Mouse (Mus musculus): ENCODE measurements at regions not wholly inside any gene's neighbourhood (a gene's known extent, or its start where the extent isn't known, plus 50 kb on each side); places are given as distances from the start of the nearest gene placed in this dataset.

DNA sequence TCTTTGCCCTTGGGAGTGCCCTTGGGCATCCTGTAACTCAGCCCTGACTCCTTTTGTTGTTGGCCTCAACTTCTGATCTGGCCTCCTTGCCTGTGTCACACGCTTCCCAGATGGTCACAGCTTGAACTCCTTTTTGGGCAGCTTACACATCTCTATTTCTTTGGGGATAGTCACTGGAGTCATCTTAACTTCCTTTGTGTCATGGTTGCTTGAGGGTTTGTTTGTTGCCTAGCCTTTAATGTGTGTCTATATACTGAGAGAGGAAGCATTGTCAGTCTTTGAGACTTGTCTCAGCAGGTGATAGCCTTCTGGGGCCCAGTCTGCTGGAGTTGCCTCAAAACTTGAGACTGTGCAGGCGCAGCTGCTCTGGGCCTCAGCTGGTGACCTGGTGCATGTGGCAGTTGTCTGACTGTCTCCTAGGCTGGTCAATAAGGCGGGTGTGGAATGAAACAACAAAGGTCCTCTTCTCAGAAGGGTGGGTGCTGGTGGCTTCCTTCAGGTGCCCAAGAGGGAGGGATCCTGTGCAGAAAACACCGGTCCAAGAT, 157.5 kb downstream of the Tpra1 start:
- Histone ChIP-seq H3K9me3 (ENCODE audit: control insufficient read depth) (no peaks in the 10 kb centered on the region), H3K36me3 (ENCODE audit: control insufficient read depth, insufficient read depth) (no peaks in the 10 kb centered on the region), H3K4me2 (replicated peaks; ENCODE audit: low read depth) (no peak overlapping the region), H3K27ac (ENCODE audit: low read depth, low read length) (no peak overlapping the region), H3K9ac (ENCODE audit: low read depth, low read length) (no peak overlapping the region), H3K4me1 (replicated peaks; ENCODE audit: control insufficient read depth, insufficient read depth, low read length) (no peaks in the 10 kb centered on the region), H3K4me3 (ENCODE audit: low read depth, low read length) (no peak overlapping the region), H3K27me3 (replicated peaks; ENCODE audit: control insufficient read depth, insufficient read depth, low read length) (no peaks in the 10 kb centered on the region)
- WGBS: 87% methylated on average over 4 of the region's 4 CpGs
- no peak for TF ChIP-seq CTCF (IDR thresholded peaks at IDR 0.05; ENCODE audit: low read depth)
- ATAC-seq: no peak

DNA sequence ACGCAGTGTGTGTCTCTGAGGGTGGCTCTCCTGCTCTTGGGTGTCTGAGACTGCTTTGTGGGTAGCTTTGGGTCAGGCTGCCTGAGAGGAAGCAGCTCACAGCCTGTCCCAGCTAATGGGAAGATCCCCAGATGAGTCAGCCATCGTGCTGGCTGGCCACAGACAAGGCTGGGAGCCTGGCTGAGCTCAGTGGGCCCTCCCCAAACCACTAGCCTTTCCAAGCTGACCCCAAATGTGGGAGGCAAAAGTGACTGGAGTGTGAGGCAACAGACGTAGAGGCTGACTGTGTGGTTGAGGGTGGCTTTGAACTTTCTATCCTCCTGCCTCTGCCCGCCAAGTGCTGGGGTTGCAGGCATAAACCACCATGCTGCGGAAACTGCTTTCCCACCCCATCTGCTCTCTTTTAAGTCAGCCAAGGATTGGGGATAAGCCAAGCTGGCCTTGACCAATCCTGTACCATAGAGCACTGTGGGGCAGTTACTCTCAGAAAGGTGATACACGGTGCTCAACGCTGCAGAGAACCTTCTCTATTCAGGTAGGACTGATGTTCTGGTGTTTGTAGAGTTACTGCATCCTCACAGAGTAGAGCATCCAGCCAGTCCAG, 163.0 kb downstream of the Tpra1 start:
- no peak for ATAC-seq
- Histone ChIP-seq H3K4me1 (replicated peaks; ENCODE audit: control insufficient read depth, insufficient read depth, low read length) (no peaks in the 10 kb centered on the region), H3K9me3 (ENCODE audit: control insufficient read depth) (no peaks in the 10 kb centered on the region), H3K36me3 (ENCODE audit: control insufficient read depth, insufficient read depth) (no peaks in the 10 kb centered on the region), H3K4me2 (replicated peaks; ENCODE audit: low read depth) (no peak overlapping the region), H3K9ac (ENCODE audit: low read depth, low read length) (no peak overlapping the region), H3K4me3 (ENCODE audit: low read depth, low read length) (no peak overlapping the region), H3K27ac (ENCODE audit: low read depth, low read length) (no peak overlapping the region), H3K27me3 (replicated peaks; ENCODE audit: control insufficient read depth, insufficient read depth, low read length) (no peaks in the 10 kb centered on the region)
- no peak for TF ChIP-seq CTCF (IDR thresholded peaks at IDR 0.05; ENCODE audit: low read depth)
- 84% methylated on average over 7 of the region's 7 CpGs for WGBS

DNA sequence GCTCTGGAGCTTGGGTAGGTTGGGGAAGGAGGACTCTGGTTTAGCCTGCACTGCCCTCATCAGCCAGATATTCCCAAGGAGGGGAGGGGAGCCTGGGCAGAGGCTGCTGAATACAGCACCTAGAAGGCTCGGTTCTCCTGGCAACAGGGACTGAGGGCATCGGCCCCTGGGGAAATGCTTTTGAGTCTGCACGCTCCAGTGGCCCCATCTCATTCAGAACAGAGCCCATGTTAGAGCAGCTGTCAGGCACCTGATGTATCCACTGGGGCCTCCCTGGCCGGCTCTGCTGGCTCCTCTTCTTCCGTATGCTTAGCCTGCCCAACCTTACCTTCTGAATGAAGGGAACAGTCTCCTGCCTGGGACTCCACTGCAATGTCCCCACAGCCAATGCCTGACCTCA, 164.5 kb downstream of the Tpra1 start:
- Histone ChIP-seq H3K4me2 (replicated peaks; ENCODE audit: low read depth) (no peak overlapping the region), H3K9ac (ENCODE audit: low read depth, low read length) (no peak overlapping the region), H3K9me3 (ENCODE audit: control insufficient read depth) (no peaks in the 10 kb centered on the region), H3K27me3 (replicated peaks; ENCODE audit: control insufficient read depth, insufficient read depth, low read length) (no peaks in the 10 kb centered on the region), H3K4me3 (ENCODE audit: low read depth, low read length) (no peak overlapping the region), H3K27ac (ENCODE audit: low read depth, low read length) (no peak overlapping the region), H3K36me3 (ENCODE audit: control insufficient read depth, insufficient read depth) (no peaks in the 10 kb centered on the region), H3K4me1 (replicated peaks; ENCODE audit: control insufficient read depth, insufficient read depth, low read length) (no peaks in the 10 kb centered on the region)
- ATAC-seq: no peak
- 89% methylated on average over 5 of the region's 5 CpGs for WGBS
- TF ChIP-seq CTCF (IDR thresholded peaks at IDR 0.05; ENCODE audit: low read depth): no peak

DNA sequence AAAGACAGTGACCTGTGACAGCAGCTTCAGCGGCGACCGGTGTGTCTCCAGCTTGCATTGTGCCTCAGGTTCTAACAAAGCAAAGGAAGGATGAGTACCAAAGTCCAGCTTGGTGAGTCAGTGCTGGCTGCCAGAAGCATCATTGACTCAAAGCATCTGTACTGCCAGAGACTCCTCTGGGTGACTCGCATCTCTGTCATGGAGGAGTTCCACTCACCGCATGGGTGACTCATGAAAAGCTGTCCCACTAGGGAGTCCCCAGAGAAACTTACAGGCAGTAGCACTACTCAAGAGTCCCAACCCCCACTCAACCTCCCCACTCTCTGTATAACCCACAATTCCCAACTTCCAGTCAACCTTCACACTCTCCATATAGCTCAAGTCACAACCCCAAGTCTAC, 166.2 kb downstream of the Tpra1 start:
- Histone ChIP-seq H3K9ac (ENCODE audit: low read depth, low read length) (no peak overlapping the region), H3K27me3 (replicated peaks; ENCODE audit: control insufficient read depth, insufficient read depth, low read length) (no peaks in the 10 kb centered on the region), H3K36me3 (ENCODE audit: control insufficient read depth, insufficient read depth) (no peaks in the 10 kb centered on the region), H3K9me3 (ENCODE audit: control insufficient read depth) (no peaks in the 10 kb centered on the region), H3K4me1 (replicated peaks; ENCODE audit: control insufficient read depth, insufficient read depth, low read length) (no peaks in the 10 kb centered on the region), H3K4me2 (replicated peaks; ENCODE audit: low read depth) (no peak overlapping the region), H3K27ac (ENCODE audit: low read depth, low read length) (no peak overlapping the region), H3K4me3 (ENCODE audit: low read depth, low read length) (no peak overlapping the region)
- TF ChIP-seq CTCF (IDR thresholded peaks at IDR 0.05; ENCODE audit: low read depth): no peak
- WGBS: 93% methylated on average over 5 of the region's 5 CpGs
- ATAC-seq: no peak

DNA sequence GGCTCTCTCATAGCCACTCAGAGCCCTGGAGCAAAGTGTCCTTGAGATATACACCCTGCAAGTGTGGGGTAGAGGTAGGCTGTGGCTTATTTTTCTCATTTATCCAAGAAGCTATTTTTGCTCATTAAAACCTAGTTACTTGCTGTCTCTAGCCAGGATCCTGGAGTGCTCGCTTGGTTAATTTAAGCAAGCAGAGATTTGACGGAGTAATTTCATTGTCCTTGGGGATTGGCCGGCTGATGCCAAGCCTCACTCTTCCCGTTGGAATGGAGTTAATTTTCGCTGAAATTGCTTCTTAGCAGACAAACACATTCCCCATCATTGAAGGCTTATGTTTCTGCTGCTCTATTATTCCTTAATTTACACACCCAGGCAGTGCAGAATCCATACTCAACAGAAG, 167.1 kb downstream of the Tpra1 start:
- H3K9ac ChIP-seq (ENCODE audit: low read depth, low read length): no peak overlapping the region
- no peaks in the 10 kb centered on the region for H3K27me3 ChIP-seq (replicated peaks; ENCODE audit: control insufficient read depth, insufficient read depth, low read length)
- H3K27ac ChIP-seq (ENCODE audit: low read depth, low read length): no peak overlapping the region
- H3K9me3 ChIP-seq (ENCODE audit: control insufficient read depth): no peaks in the 10 kb centered on the region
- no peak for TF ChIP-seq CTCF (IDR thresholded peaks at IDR 0.05; ENCODE audit: low read depth)
- no peaks in the 10 kb centered on the region for H3K36me3 ChIP-seq (ENCODE audit: control insufficient read depth, insufficient read depth)
- no peaks in the 10 kb centered on the region for H3K4me1 ChIP-seq (replicated peaks; ENCODE audit: control insufficient read depth, insufficient read depth, low read length)
- 78% methylated on average over 5 of the region's 5 CpGs for WGBS
- H3K4me3 ChIP-seq (ENCODE audit: low read depth, low read length): no peak overlapping the region
- no peak overlapping the region for H3K4me2 ChIP-seq (replicated peaks; ENCODE audit: low read depth)
- no peak for ATAC-seq

DNA sequence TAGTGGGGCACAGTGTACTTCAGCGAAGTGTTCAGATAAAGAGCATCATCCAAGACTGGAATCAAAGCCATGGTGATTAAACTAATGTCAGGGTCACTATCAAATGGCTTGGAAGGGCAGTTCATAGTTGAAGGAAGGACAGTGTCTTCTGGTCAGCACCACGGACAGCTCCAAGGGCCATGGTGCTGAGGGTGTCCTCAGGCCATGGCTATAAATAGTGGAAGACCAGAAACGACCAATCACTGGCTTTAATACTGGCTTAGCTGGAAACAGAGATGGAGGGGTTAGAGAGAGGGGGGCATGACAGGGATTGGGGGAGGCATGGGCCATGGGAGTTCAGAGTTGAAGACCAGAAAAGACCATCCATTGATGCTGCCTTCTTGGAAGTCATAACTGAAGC, 168.0 kb downstream of the Tpra1 start:
- Histone ChIP-seq H3K9ac (ENCODE audit: low read depth, low read length) (no peak overlapping the region), H3K9me3 (ENCODE audit: control insufficient read depth) (no peaks in the 10 kb centered on the region), H3K4me1 (replicated peaks; ENCODE audit: control insufficient read depth, insufficient read depth, low read length) (no peaks in the 10 kb centered on the region), H3K36me3 (ENCODE audit: control insufficient read depth, insufficient read depth) (no peaks in the 10 kb centered on the region), H3K27ac (ENCODE audit: low read depth, low read length) (no peak overlapping the region), H3K4me3 (ENCODE audit: low read depth, low read length) (no peak overlapping the region), H3K4me2 (replicated peaks; ENCODE audit: low read depth) (no peak overlapping the region), H3K27me3 (replicated peaks; ENCODE audit: control insufficient read depth, insufficient read depth, low read length) (no peaks in the 10 kb centered on the region)
- WGBS: 17% methylated on average over 3 of the region's 3 CpGs
- TF ChIP-seq CTCF (IDR thresholded peaks at IDR 0.05; ENCODE audit: low read depth): no peak
- no peak for ATAC-seq

DNA sequence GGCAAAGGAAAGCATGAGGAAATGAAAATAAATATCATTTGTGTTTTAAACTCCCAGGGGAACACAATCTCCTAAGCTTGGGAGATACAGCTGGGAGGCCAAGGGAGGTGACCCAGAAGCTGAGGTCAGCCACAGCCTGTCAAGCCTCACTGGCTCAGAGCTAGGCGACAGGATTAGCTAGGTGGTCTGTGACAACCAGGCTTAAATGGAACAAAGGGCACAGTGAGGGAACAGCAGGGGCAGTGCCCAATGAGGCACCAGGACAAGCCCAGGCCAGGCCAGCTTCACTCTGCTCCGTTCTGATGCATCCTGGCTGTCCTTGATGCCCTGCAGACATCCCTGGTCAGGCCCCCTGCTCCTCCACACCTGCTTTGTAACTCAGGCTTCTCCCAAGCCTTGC, 169.7 kb downstream of the Tpra1 start:
- Histone ChIP-seq H3K9me3 (ENCODE audit: control insufficient read depth) (no peaks in the 10 kb centered on the region), H3K4me3 (ENCODE audit: low read depth, low read length) (no peak overlapping the region), H3K9ac (ENCODE audit: low read depth, low read length) (no peak overlapping the region), H3K27me3 (replicated peaks; ENCODE audit: control insufficient read depth, insufficient read depth, low read length) (no peaks in the 10 kb centered on the region), H3K27ac (ENCODE audit: low read depth, low read length) (no peak overlapping the region), H3K36me3 (ENCODE audit: control insufficient read depth, insufficient read depth) (no peaks in the 10 kb centered on the region), H3K4me2 (replicated peaks; ENCODE audit: low read depth) (no peak overlapping the region), H3K4me1 (replicated peaks; ENCODE audit: control insufficient read depth, insufficient read depth, low read length) (no peaks in the 10 kb centered on the region)
- no peak for TF ChIP-seq CTCF (IDR thresholded peaks at IDR 0.05; ENCODE audit: low read depth)
- ATAC-seq: no peak
- WGBS: 44% methylated on average over 2 of the region's 2 CpGs
